Mouse (Mus musculus) midbrain, postnatal 0 days (tissue): ENCODE measurements around the gene Svs1. TPM values are rescaled to one million over a fixed set of nuclear protein-coding genes. Genes with fewer than 3 reads are reported as not detected.

ENCODE experiments used
- ATAC-seq: fragments of 200-750 bp; cut with Nextera tagmentation; 2 replicates; pipeline ENCODE4 v1.8.0; 2017; ENCODE audit warnings: moderate number of reproducible peaks, mild to moderate bottlenecking, moderate TSS enrichment, moderate library complexity; ENCODE audit not compliant: low FRiP score
- DNase-seq: peaks from one replicate; pipeline ENCODE4 v3.0.0-alpha.2; 2015; ENCODE audit warnings: low spot score
- H3K27ac ChIP-seq: fragments of 300-500 bp; sonication (generic); 2 replicates; pipeline ENCODE4 v1.5.1; 2014; ENCODE audit warnings: low read depth, mild to moderate bottlenecking, low read length, mixed read lengths
- H3K27me3 ChIP-seq: fragments of 300-500 bp; sonication (generic); 2 replicates; pipeline ENCODE4 v1.6.1; 2014; ENCODE audit warnings: low read length, control low read depth, mixed read lengths; ENCODE audit not compliant: insufficient read depth
- H3K36me3 ChIP-seq: fragments of 300-500 bp; sonication (generic); 2 replicates; pipeline ENCODE4 v1.6.1; 2014; ENCODE audit warnings: low read length, control low read depth, mixed read lengths; ENCODE audit not compliant: insufficient read depth
- H3K4me1 ChIP-seq: fragments of 300-500 bp; sonication (generic); 2 replicates; pipeline ENCODE4 v1.6.1; 2014; ENCODE audit warnings: mild to moderate bottlenecking, control low read depth, antibody characterized with exemption, low read length, mixed read lengths; ENCODE audit not compliant: insufficient read depth
- H3K4me2 ChIP-seq: fragments of 300-500 bp; sonication (generic); 2 replicates; pipeline ENCODE4 v1.6.1; 2014; ENCODE audit warnings: low read depth, mild to moderate bottlenecking, low read length, mixed read lengths; ENCODE audit not compliant: poor library complexity, severe bottlenecking
- H3K4me3 ChIP-seq: fragments of 300-500 bp; sonication (generic); 2 replicates; pipeline ENCODE4 v1.5.1; 2014; ENCODE audit warnings: low read depth, mild to moderate bottlenecking, low read length, moderate library complexity
- H3K9ac ChIP-seq: fragments of 300-500 bp; sonication (generic); replicated peaks from 2 replicates; pipeline ENCODE4 v1.6.1; 2014; ENCODE audit warnings: mild to moderate bottlenecking, low read length, moderate library complexity, mixed read lengths; ENCODE audit not compliant: poor library complexity, severe bottlenecking
- H3K9me3 ChIP-seq: fragments of 300-500 bp; sonication (generic); 2 replicates; pipeline ENCODE4 v1.6.1; 2016; ENCODE audit warnings: low read length, control low read depth
- CTCF ChIP-seq: IDR thresholded peaks from 2 replicates; pipeline ENCODE4 v1.5.1; 2016; ENCODE audit warnings: antibody characterized with exemption, mild to moderate bottlenecking
- WGBS: fragments of 180-500 bp; shearing (Covaris S2); extraction: QIAGEN DNeasy Blood & Tissue Kit; methylation state at CpG from one replicate; pipeline ENCODE4 v1.1.7; 2014; 5-methylcytosine and 5-hydroxymethylcytosine counted together
- polyA plus RNA-seq: library from polyadenylated mRNA; unstranded; fragments of >200 nt; fragmentation: Nextera tagmentation; extraction: Ambion mirVana; gene quantifications from 2 replicates; pipeline ENCODE4 v1.2.1, GENCODE M21; 2015
- total RNA-seq: library from RNA; depleted of rRNA; stranded (reverse); fragments of >200 nt; gene quantifications from 2 replicates; pipeline ENCODE4 v1.2.3, GENCODE M21; 2014

The Svs1 gene
- total and polyA plus RNA-seq, 2 experiments from 2014 or later: not detected

- ATAC-seq (no peak), DNase-seq (no peak)
- no peak overlapping the region for H3K4me2 ChIP-seq
- no peaks in the 10 kb centered on the region for H3K36me3 ChIP-seq
- H3K9me3 ChIP-seq: no peaks in the 10 kb centered on the region
- WGBS: 90% methylated on average over 4 of the region's 4 CpGs
- H3K4me1 ChIP-seq: no peaks in the 10 kb centered on the region
- no peaks in the 10 kb centered on the region for H3K27me3 ChIP-seq
- TF ChIP-seq CTCF: no peak
- no peak overlapping the region for H3K27ac ChIP-seq
- H3K9ac ChIP-seq: no peak overlapping the region
- no peak overlapping the region for H3K4me3 ChIP-seq
Observed at GRCm38 (mm10) chr6:48998796-48999195, 12.1 kb downstream of the Svs1 start.

GRCm38 (mm10) chr6:49003381-49003780 is 16.7 kb downstream of the Svs1 start:
- Histone ChIP-seq H3K9me3 (no peaks in the 10 kb centered on the region), H3K36me3 (no peaks in the 10 kb centered on the region), H3K27me3 (no peaks in the 10 kb centered on the region), H3K9ac (no peak overlapping the region), H3K4me1 (no peaks in the 10 kb centered on the region; the same call in 1 of the 2 replicates), H3K27ac (no peak overlapping the region), H3K4me3 (no peak overlapping the region), H3K4me2 (no peak overlapping the region)
- peak; percentile 58 for TF ChIP-seq CTCF
- 49% methylated on average over 4 of the region's 4 CpGs for WGBS
- ATAC-seq: no peak
- peak; percentile 17 for DNase-seq

- DNase-seq (peak; percentile 73), ATAC-seq (no peak)
- Histone ChIP-seq H3K36me3 (no peaks in the 10 kb centered on the region), H3K4me3 (peak overlapping the region; percentile 25; the same call in 1 of the 2 replicates), H3K9ac (no peak overlapping the region), H3K27ac (no peak overlapping the region), H3K27me3 (no peaks in the 10 kb centered on the region), H3K4me1 (no peaks in the 10 kb centered on the region; the same call in 1 of the 2 replicates), H3K9me3 (no peaks in the 10 kb centered on the region), H3K4me2 (peak overlapping the region; percentile 48)
- TF ChIP-seq CTCF: peak; percentile 91
- WGBS: 1% methylated on average over 9 of the region's 9 CpGs
Observed at GRCm38 (mm10) chr6:49007981-49008380, 21.3 kb downstream of the Svs1 start.

DNA sequence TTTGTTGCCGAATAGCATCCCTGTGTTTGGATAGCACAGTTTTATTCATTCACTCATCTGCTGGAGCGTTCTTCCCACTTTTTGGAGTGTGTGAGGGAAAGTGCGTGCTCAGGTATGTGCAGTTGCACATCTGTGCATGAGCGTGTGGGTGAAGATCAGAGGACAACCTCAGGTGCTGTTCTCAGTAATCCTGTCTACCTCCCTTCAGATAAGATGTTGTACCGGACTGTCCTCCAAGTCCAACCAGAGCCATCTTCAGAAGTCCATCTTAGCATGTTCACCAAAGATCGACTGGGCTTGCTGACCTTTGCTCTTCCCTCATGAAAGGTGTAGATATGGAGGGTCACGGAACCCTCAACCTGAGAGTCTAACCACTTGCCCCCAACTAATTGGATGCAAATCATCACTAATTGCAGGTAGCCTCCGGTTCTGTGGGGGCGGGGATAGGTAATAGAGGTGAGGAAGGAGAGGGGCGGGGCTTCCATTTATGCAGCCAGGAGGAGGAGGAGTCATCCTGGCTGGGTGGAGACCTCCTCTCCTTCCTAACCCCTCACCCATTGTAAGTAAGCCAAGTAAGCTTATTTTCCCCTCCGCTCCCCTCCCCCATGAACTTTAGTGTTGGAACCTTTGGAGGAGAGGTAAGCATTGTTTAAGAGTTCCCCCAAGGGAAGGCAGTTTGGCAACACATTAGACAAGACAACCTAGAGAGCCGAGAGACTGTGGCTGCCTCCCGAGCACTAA is 21.9 kb downstream of the Svs1 start:
- Histone ChIP-seq H3K9me3 (no peaks in the 10 kb centered on the region), H3K36me3 (no peaks in the 10 kb centered on the region), H3K27me3 (no peaks in the 10 kb centered on the region), H3K4me1 (no peaks in the 10 kb centered on the region; the same call in 1 of the 2 replicates), H3K27ac (no peak overlapping the region), H3K4me3 (peak overlapping the region; percentile 25; the same call in 1 of the 2 replicates), H3K9ac (no peak overlapping the region), H3K4me2 (peak overlapping the region; percentile 48)
- WGBS: 27% methylated on average over 13 of the region's 13 CpGs
- no peak for DNase-seq
- TF ChIP-seq CTCF: no peak
- ATAC-seq: no peak

DNA sequence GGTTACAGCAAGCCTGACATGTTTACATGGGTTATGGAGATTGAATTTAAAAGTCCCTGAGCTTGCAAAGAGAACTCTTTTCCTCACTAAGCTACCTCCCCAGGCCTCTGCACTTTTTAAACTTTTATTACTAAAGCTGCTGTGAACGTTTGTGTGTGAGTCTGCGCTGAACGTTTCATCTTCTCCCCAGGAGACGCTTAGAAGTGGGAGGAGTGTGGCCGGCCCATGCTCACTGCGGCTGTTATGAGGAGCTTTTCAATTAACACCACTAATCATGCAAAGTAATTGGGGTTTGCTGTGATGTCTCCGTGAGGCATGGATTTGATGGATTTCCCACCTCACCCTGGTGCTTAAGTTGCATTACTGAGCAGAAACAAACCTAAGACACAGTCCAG is 22.5 kb downstream of the Svs1 start:
- Histone ChIP-seq H3K27me3 (no peaks in the 10 kb centered on the region), H3K27ac (no peak overlapping the region), H3K9me3 (no peaks in the 10 kb centered on the region), H3K36me3 (no peaks in the 10 kb centered on the region), H3K4me3 (no peak overlapping the region), H3K4me1 (no peaks in the 10 kb centered on the region; the same call in 1 of the 2 replicates), H3K4me2 (no peak overlapping the region), H3K9ac (no peak overlapping the region)
- DNase-seq: peak; percentile 27
- TF ChIP-seq CTCF: no peak
- ATAC-seq: no peak
- WGBS: 21% methylated on average over 7 of the region's 7 CpGs

GRCm38 (mm10) chr6:49009665-49010064 is 23.0 kb downstream of the Svs1 start:
- Histone ChIP-seq H3K27me3 (no peaks in the 10 kb centered on the region), H3K36me3 (no peaks in the 10 kb centered on the region), H3K4me3 (no peak overlapping the region), H3K9ac (no peak overlapping the region), H3K9me3 (no peaks in the 10 kb centered on the region), H3K27ac (no peak overlapping the region), H3K4me2 (no peak overlapping the region), H3K4me1 (no peaks in the 10 kb centered on the region; the same call in 1 of the 2 replicates)
- DNase-seq: no peak
- WGBS: 93% methylated on average over 1 of the region's 1 CpGs
- TF ChIP-seq CTCF: peak; percentile 46
- no peak for ATAC-seq
